Mouse (Mus musculus) MEL (cell line): ENCODE data around the gene Esrrb. TPM values are rescaled to one million over a fixed set of nuclear protein-coding genes. Genes with fewer than 3 reads are reported as not detected.

Experiments
- DNase-seq: peaks from one replicate; pipeline ENCODE4 v3.0.0; 2011; ENCODE audit warnings: low read depth, low spot score
- H3K27ac ChIP-seq: 2 replicates; pipeline ENCODE4 v1.5.1; 2012; ENCODE audit warnings: low read depth, mild to moderate bottlenecking, control low read depth, low read length, moderate library complexity; ENCODE audit not compliant: control insufficient read depth
- H3K27me3 ChIP-seq, 2 experiments: fragments of 150-350 bp in 1 of 2; sonication (generic) in 1 of 2; 2 replicates each; pipeline ENCODE4 v1.6.1; 2012; ENCODE audit warnings: low read length in 2 of 2, mild to moderate bottlenecking in 2 of 2, improper control_type of control experiment in 1 of 2, moderate library complexity in 1 of 2; ENCODE audit not compliant: insufficient read depth in 2 of 2, control insufficient read depth in 1 of 2
- H3K36me3 ChIP-seq, 2 experiments: 2 replicates each; pipeline ENCODE4 v1.6.1; 2012 to 2014; ENCODE audit warnings: low read length in 2 of 2, improper control_type of control experiment in 1 of 2, inconsistent platforms in 1 of 2, mild to moderate bottlenecking in 1 of 2; ENCODE audit not compliant: insufficient read depth in 2 of 2, control insufficient read depth in 1 of 2
- H3K4me1 ChIP-seq, 2 experiments: fragments of 150-350 bp in 1 of 2; sonication (generic) in 1 of 2; 2 replicates each; pipeline ENCODE4 v1.6.1; 2012; ENCODE audit warnings: low read length in 2 of 2, improper control_type of control experiment in 1 of 2, mild to moderate bottlenecking in 1 of 2; ENCODE audit not compliant: insufficient read depth in 2 of 2, control insufficient read depth in 1 of 2
- H3K4me3 ChIP-seq, 2 experiments: fragments of 150-350 bp in 1 of 2; sonication (generic) in 1 of 2; 2 replicates each; pipeline ENCODE4 v1.5.1; 2012; ENCODE audit warnings: low read depth in 2 of 2, low read length in 2 of 2, mild to moderate bottlenecking in 2 of 2, moderate library complexity in 2 of 2, control low read depth in 1 of 2, improper control_type of control experiment in 1 of 2; ENCODE audit not compliant: control insufficient read depth in 1 of 2, insufficient read depth in 1 of 2
- H3K79me2 ChIP-seq: 2 replicates; pipeline ENCODE4 v1.6.1; 2012; ENCODE audit warnings: mild to moderate bottlenecking, low read length, moderate library complexity; ENCODE audit not compliant: control insufficient read depth, poor library complexity, insufficient read depth
- H3K9ac ChIP-seq: 2 replicates; pipeline ENCODE4 v1.6.1; 2012; ENCODE audit warnings: low read depth, mild to moderate bottlenecking, control low read depth, low read length, moderate library complexity; ENCODE audit not compliant: control insufficient read depth, poor library complexity, severe bottlenecking
- H3K9me3 ChIP-seq: fragments of 150-350 bp; sonication (generic); replicated peaks from 2 replicates; pipeline ENCODE4 v1.6.1; 2012; ENCODE audit warnings: mild to moderate bottlenecking, low read length, improper control_type of control experiment, moderate library complexity; ENCODE audit not compliant: insufficient read depth
- CHD2 ChIP-seq: IDR thresholded peaks from 2 replicates; pipeline ENCODE4 v1.6.1; 2011; ENCODE audit warnings: low read length, improper control_type of control experiment
- ELF1 ChIP-seq: IDR thresholded peaks from 2 replicates; pipeline ENCODE4 v1.6.1; 2014; ENCODE audit warnings: low read depth, mild to moderate bottlenecking, inconsistent platforms, low read length, improper control_type of control experiment, moderate library complexity
- ETS1 ChIP-seq: IDR thresholded peaks from 2 replicates; pipeline ENCODE4 v1.6.1; 2012; ENCODE audit warnings: low read depth, mild to moderate bottlenecking, inconsistent platforms, low read length, improper control_type of control experiment, moderate library complexity
- GABPA ChIP-seq: IDR thresholded peaks from 2 replicates; pipeline ENCODE4 v1.6.1; 2012; ENCODE audit warnings: low read depth, mild to moderate bottlenecking, inconsistent platforms, low read length, improper control_type of control experiment, moderate library complexity
- JUND ChIP-seq: IDR thresholded peaks from 2 replicates; pipeline ENCODE4 v1.6.1; 2011; ENCODE audit warnings: low read depth, mild to moderate bottlenecking, improper control_type of control experiment, low read length
- MAFK ChIP-seq: IDR thresholded peaks from 2 replicates; pipeline ENCODE4 v1.6.1; 2011; ENCODE audit warnings: low read depth, mild to moderate bottlenecking, low read length, improper control_type of control experiment, borderline replicate concordance
- MAX ChIP-seq: IDR thresholded peaks from 2 replicates; pipeline ENCODE4 v1.6.1; 2011; ENCODE audit warnings: low read length, improper control_type of control experiment
- MEF2A ChIP-seq: IDR thresholded peaks from 2 replicates; pipeline ENCODE4 v1.6.1; 2014; ENCODE audit warnings: low read depth, mild to moderate bottlenecking, inconsistent platforms, low read length, improper control_type of control experiment; ENCODE audit not compliant: poor library complexity, insufficient replicate concordance, severe bottlenecking; ENCODE audit errors: extremely low read depth
- MYC ChIP-seq: IDR thresholded peaks from 2 replicates; pipeline ENCODE4 v1.6.1; 2011; ENCODE audit warnings: low read depth, mild to moderate bottlenecking, low read length, improper control_type of control experiment, moderate library complexity
- NELFE ChIP-seq: IDR thresholded peaks from 2 replicates; pipeline ENCODE4 v1.6.1; 2011; ENCODE audit warnings: low read depth, low read length, improper control_type of control experiment
- POLR2AphosphoS2 ChIP-seq: IDR thresholded peaks from 2 replicates; pipeline ENCODE4 v1.6.1; 2011; ENCODE audit warnings: low read length, improper control_type of control experiment
- RCOR1 ChIP-seq: IDR thresholded peaks from 2 replicates; pipeline ENCODE4 v1.6.1; 2012; ENCODE audit warnings: low read depth, mild to moderate bottlenecking, inconsistent platforms, low read length, improper control_type of control experiment
- SIN3A ChIP-seq: IDR thresholded peaks from 2 replicates; pipeline ENCODE4 v1.6.1; 2012; ENCODE audit warnings: low read length, improper control_type of control experiment, inconsistent platforms
- SMC3 ChIP-seq: IDR thresholded peaks from 2 replicates; pipeline ENCODE4 v1.6.1; 2011; ENCODE audit warnings: low read depth, low read length, improper control_type of control experiment
- TAL1 ChIP-seq: IDR thresholded peaks from 2 replicates; pipeline ENCODE4 v1.6.1; 2012; ENCODE audit warnings: mild to moderate bottlenecking, inconsistent platforms, low read length, moderate library complexity, mixed read lengths
- TBP ChIP-seq: IDR thresholded peaks from 2 replicates; pipeline ENCODE4 v1.8.0; 2011; ENCODE audit warnings: low read depth, low read length, improper control_type of control experiment
- TCF12 ChIP-seq: IDR thresholded peaks from 2 replicates; pipeline ENCODE4 v1.6.1; 2014; ENCODE audit warnings: low read depth, mild to moderate bottlenecking, inconsistent platforms, low read length, improper control_type of control experiment, moderate library complexity
- USF1 ChIP-seq: IDR thresholded peaks from 2 replicates; pipeline ENCODE4 v1.6.1; 2014; ENCODE audit warnings: low read depth, mild to moderate bottlenecking, inconsistent platforms, low read length, improper control_type of control experiment, moderate library complexity
- USF2 ChIP-seq, 2 experiments: IDR thresholded peaks; 2 replicates each; pipeline ENCODE4 v1.6.1; 2011 to 2012; ENCODE audit warnings: improper control_type of control experiment in 2 of 2, low read length in 2 of 2, borderline replicate concordance in 1 of 2, inconsistent platforms in 1 of 2, low read depth in 1 of 2, mild to moderate bottlenecking in 1 of 2; ENCODE audit not compliant: insufficient read depth in 1 of 2
- ZC3H11A ChIP-seq: IDR thresholded peaks from 2 replicates; pipeline ENCODE4 v1.6.1; 2012; ENCODE audit warnings: low read depth, mild to moderate bottlenecking, inconsistent platforms, low read length, improper control_type of control experiment
- ZKSCAN1 ChIP-seq: IDR thresholded peaks from 2 replicates; pipeline ENCODE4 v1.6.1; 2012; ENCODE audit warnings: low read depth, mild to moderate bottlenecking, inconsistent platforms, low read length, improper control_type of control experiment, moderate library complexity
- ZMIZ1 ChIP-seq: IDR thresholded peaks from 2 replicates; pipeline ENCODE4 v1.6.1; 2012; ENCODE audit warnings: low read depth, mild to moderate bottlenecking, inconsistent platforms, low read length, improper control_type of control experiment, moderate library complexity
- polyA plus RNA-seq, 2 experiments: library from polyadenylated mRNA; stranded (reverse) in 1 of 2; unstranded in 1 of 2; fragments of >175 nt in 1 of 2; fragments of >200 nt in 1 of 2; gene quantifications; 2 replicates each; pipeline versions ENCODE4 v1.2.1 to v1.2.4; 2012; ENCODE audit warnings: low replicate concordance in 2 of 2, low read depth in 1 of 2; ENCODE audit not compliant: insufficient read length in 2 of 2, insufficient read depth in 1 of 2, missing spikeins in 1 of 2
- total RNA-seq: library from RNA; depleted of rRNA; stranded (reverse); fragments of 300-350 nt; gene quantifications from 2 replicates; pipeline ENCODE4 v1.2.3, GENCODE M21; 2012

The Esrrb gene
- total and polyA plus RNA-seq, 3 experiments = not detected

DNA sequence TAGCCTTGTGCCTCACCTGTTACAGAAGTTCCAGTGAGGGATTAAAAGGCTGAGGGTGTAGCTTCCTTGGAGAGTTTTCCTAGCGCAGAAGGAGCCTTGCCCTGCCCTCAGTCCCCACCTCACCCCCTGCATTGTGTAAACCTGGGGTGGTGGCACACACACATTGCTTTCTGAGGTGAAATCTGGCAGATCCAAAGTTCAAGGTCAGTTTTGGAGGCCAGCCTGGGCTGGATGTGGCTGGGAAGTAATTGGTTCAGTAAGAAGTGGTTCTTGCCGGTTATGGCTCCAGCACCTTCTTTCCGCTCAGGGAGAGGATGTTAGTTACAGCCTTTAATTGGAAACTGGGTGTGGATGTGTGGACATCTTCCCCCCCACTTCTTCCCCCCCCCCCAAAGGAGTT, 143.4 kb downstream of the Esrrb start:
- no peaks in the 10 kb centered on the region for H3K9me3 ChIP-seq
- no peaks in the 10 kb centered on the region for H3K36me3 ChIP-seq
- no peaks in the 10 kb centered on the region for H3K27me3 ChIP-seq
- H3K27ac ChIP-seq = no peak overlapping the region
- no peak overlapping the region for H3K9ac ChIP-seq
- no peak overlapping the region for H3K4me3 ChIP-seq
- H3K79me2 ChIP-seq = no peaks in the 10 kb centered on the region
- no peaks in the 10 kb centered on the region for H3K4me1 ChIP-seq
- no peak for DNase-seq
- TF ChIP-seq TAL1 = no peak
- no peak for TF ChIP-seq MAFK
- no peak for TF ChIP-seq JUND
- TF ChIP-seq ELF1 = no peak
- no peak for TF ChIP-seq TCF12
- no peak for TF ChIP-seq MEF2A
- no peak for TF ChIP-seq USF2 (IDR thresholded peaks at IDR 0.05; ENCODE audit: borderline replicate concordance in 1 of 2, insufficient read depth in 1 of 2, low read depth in 1 of 2, low read length in 2 of 2)
- no peak for TF ChIP-seq POLR2AphosphoS2
- TF ChIP-seq SIN3A = no peak
- TF ChIP-seq ETS1 = no peak
- TF ChIP-seq NELFE = no peak
- no peak for TF ChIP-seq ZMIZ1
- no peak for TF ChIP-seq SMC3
- TF ChIP-seq RCOR1 = no peak
- no peak for TF ChIP-seq GABPA
- TF ChIP-seq CHD2 = no peak
- no peak for TF ChIP-seq TBP

DNA sequence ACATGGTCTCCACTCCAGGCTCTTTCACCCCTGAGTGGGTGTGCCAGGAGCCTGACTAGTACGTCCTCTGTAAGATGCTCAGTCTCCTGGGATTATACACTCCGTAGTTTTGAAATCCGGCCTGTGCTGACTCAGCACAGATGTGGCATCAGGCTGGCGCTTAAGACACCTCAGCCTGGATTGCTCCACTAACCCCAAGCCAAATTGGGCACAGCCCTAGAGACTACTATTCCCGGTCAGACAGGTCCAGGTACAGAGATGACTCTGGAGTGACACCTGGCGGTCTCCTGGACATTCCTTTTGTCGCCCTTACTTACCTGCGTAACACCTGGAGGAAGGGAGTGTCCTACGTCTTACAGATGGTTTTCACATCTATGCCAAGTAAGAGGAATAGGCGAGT, 146.8 kb downstream of the Esrrb start:
- TF ChIP-seq POLR2AphosphoS2 (no peak), ELF1 (no peak), MAX (no peak), ZC3H11A (no peak), ZKSCAN1 (no peak), SMC3 (no peak), USF1 (no peak), MYC (no peak)
- TF ChIP-seq, all 39 proteins: peak for 0
- Histone ChIP-seq H3K9ac (no peak overlapping the region), H3K79me2 (no peaks in the 10 kb centered on the region), H3K27ac (no peak overlapping the region), H3K9me3 (no peaks in the 10 kb centered on the region), H3K36me3 (no peaks in the 10 kb centered on the region), H3K27me3 (no peaks in the 10 kb centered on the region), H3K4me1 (no peaks in the 10 kb centered on the region), H3K4me3 (no peak overlapping the region)
- DNase-seq = no peak
